Mouse (Mus musculus) neural tube, embryonic 12.5 days (tissue): ENCODE data around the gene Kif1bp. TPM values are rescaled to one million over a fixed set of nuclear protein-coding genes. Genes with fewer than 3 reads are reported as not detected.

Source experiments
- ATAC-seq: fragments of 200-750 bp; cut with Nextera tagmentation; 2 replicates; pipeline ENCODE4 v1.8.0; 2017; ENCODE audit warnings: low read depth, mild to moderate bottlenecking, moderate TSS enrichment, moderate library complexity; ENCODE audit not compliant: low FRiP score
- H3K27ac ChIP-seq: fragments of 300-500 bp; sonication (generic); 2 replicates; pipeline ENCODE4 v1.5.1; 2016
- H3K27me3 ChIP-seq: fragments of 300-500 bp; sonication (generic); replicated peaks from 2 replicates; pipeline ENCODE4 v1.6.1; 2016; ENCODE audit warnings: mild to moderate bottlenecking
- H3K36me3 ChIP-seq: fragments of 300-500 bp; sonication (generic); 2 replicates; pipeline ENCODE4 v1.6.1; 2016; ENCODE audit warnings: mild to moderate bottlenecking
- H3K4me1 ChIP-seq: fragments of 300-500 bp; sonication (generic); 2 replicates; pipeline ENCODE4 v1.6.1; 2016
- H3K4me2 ChIP-seq: fragments of 300-500 bp; sonication (generic); replicated peaks from 2 replicates; pipeline ENCODE4 v1.6.1; 2016; ENCODE audit warnings: mild to moderate bottlenecking
- H3K4me3 ChIP-seq: fragments of 300-500 bp; sonication (generic); 2 replicates; pipeline ENCODE4 v1.5.1; 2016
- H3K9ac ChIP-seq: fragments of 300-500 bp; sonication (generic); 2 replicates; pipeline ENCODE4 v1.6.1; 2016; ENCODE audit warnings: mild to moderate bottlenecking
- H3K9me3 ChIP-seq: fragments of 300-500 bp; sonication (generic); 2 replicates; pipeline ENCODE4 v1.6.1; 2016; ENCODE audit warnings: mild to moderate bottlenecking
- WGBS: fragments of 180-500 bp; shearing (Covaris S2); methylation state at CpG from one replicate; pipeline ENCODE4 v1.1.7; 2016; 5-methylcytosine and 5-hydroxymethylcytosine counted together
- polyA plus RNA-seq: library from polyadenylated mRNA; unstranded; fragments of >200 nt; fragmentation: Nextera tagmentation; extraction: Ambion mirVana; gene quantifications from 2 replicates; pipeline ENCODE4 v1.2.1, GENCODE M21; 2016

The Kif1bp gene
- polyA plus RNA-seq, 1 experiment from 2014 or later: 73.8 TPM

- 84% methylated on average over 7 of the region's 7 CpGs for WGBS
- H3K4me3 ChIP-seq: no peak overlapping the region
- H3K4me2 ChIP-seq: no peak overlapping the region
- H3K9me3 ChIP-seq: no peaks in the 10 kb centered on the region
- 0 out of 2 replicates have a peak, but pooled peaks cover 1% of the 10 kb centered on the region for H3K36me3 ChIP-seq
- no peak overlapping the region for H3K9ac ChIP-seq
- ATAC-seq: no peak
- H3K27me3 ChIP-seq: no peaks in the 10 kb centered on the region
- no peak overlapping the region for H3K27ac ChIP-seq
- no peaks in the 10 kb centered on the region for H3K4me1 ChIP-seq
These were observed 27.4 kb downstream of the Kif1bp start for GRCm38 (mm10) chr10:62550787-62551300.

- no peaks in the 10 kb centered on the region for H3K4me1 ChIP-seq
- 31% methylated on average over 16 of the region's 16 CpGs for WGBS
These were observed 28.6 kb downstream of the Kif1bp start for GRCm38 (mm10) chr10:62549523-62550166.

GRCm38 (mm10) chr10:62546441-62546840, 31.8 kb downstream of the Kif1bp start:
- ATAC-seq: no peak

More at GRCm38 (mm10) chr10:62549523-62550166, 28.6 kb downstream of the Kif1bp start:
- no peaks in the 10 kb centered on the region for H3K36me3 ChIP-seq
- 0 out of 2 replicates have a peak, but pooled peaks have one; percentile 17 for ATAC-seq
- no peak overlapping the region for H3K27ac ChIP-seq
- H3K4me2 ChIP-seq: no peak overlapping the region
- no peaks in the 10 kb centered on the region for H3K27me3 ChIP-seq
- no peak overlapping the region for H3K4me3 ChIP-seq
- no peak overlapping the region for H3K9ac ChIP-seq
- H3K9me3 ChIP-seq: no peaks in the 10 kb centered on the region

GRCm38 (mm10) chr10:62545759-62546158, 32.5 kb downstream of the Kif1bp start:
- no peak overlapping the region for H3K27ac ChIP-seq
- H3K4me3 ChIP-seq: no peak overlapping the region
- no peak overlapping the region for H3K9ac ChIP-seq
- ATAC-seq: no peak
- no peaks in the 10 kb centered on the region for H3K36me3 ChIP-seq
- no peaks in the 10 kb centered on the region for H3K9me3 ChIP-seq
- H3K4me1 ChIP-seq: no peaks in the 10 kb centered on the region
- H3K4me2 ChIP-seq: no peak overlapping the region
- H3K27me3 ChIP-seq: no peaks in the 10 kb centered on the region

More at GRCm38 (mm10) chr10:62546441-62546840, 31.8 kb downstream of the Kif1bp start:
- no peak overlapping the region for H3K4me3 ChIP-seq
- H3K27ac ChIP-seq: no peak overlapping the region
- no peak overlapping the region for H3K4me2 ChIP-seq
- no peaks in the 10 kb centered on the region for H3K36me3 ChIP-seq
- H3K9me3 ChIP-seq: no peaks in the 10 kb centered on the region
- no peak overlapping the region for H3K9ac ChIP-seq
- no peaks in the 10 kb centered on the region for H3K4me1 ChIP-seq
- WGBS: 88% methylated on average over 10 of the region's 10 CpGs
- no peaks in the 10 kb centered on the region for H3K27me3 ChIP-seq

GRCm38 (mm10) chr10:62544316-62544715, 33.9 kb downstream of the Kif1bp start:
- 94% methylated on average over 4 of the region's 4 CpGs for WGBS
- no peak overlapping the region for H3K4me2 ChIP-seq
- H3K27me3 ChIP-seq: no peaks in the 10 kb centered on the region
- no peaks in the 10 kb centered on the region for H3K9me3 ChIP-seq
- no peak for ATAC-seq
- H3K9ac ChIP-seq: no peak overlapping the region
- no peaks in the 10 kb centered on the region for H3K4me1 ChIP-seq
- H3K4me3 ChIP-seq: no peak overlapping the region
- no peaks in the 10 kb centered on the region for H3K36me3 ChIP-seq
- H3K27ac ChIP-seq: no peak overlapping the region

- ATAC-seq: no peak
- Histone ChIP-seq H3K36me3 (no peaks in the 10 kb centered on the region), H3K9me3 (no peaks in the 10 kb centered on the region), H3K9ac (no peak overlapping the region), H3K27ac (no peak overlapping the region), H3K4me3 (no peak overlapping the region), H3K27me3 (no peaks in the 10 kb centered on the region), H3K4me1 (no peaks in the 10 kb centered on the region), H3K4me2 (no peak overlapping the region)
- WGBS: 82% methylated on average over 12 of the region's 12 CpGs
These were observed 34.9 kb downstream of the Kif1bp start for GRCm38 (mm10) chr10:62543399-62543808.

- Histone ChIP-seq H3K27me3 (no peaks in the 10 kb centered on the region), H3K4me2 (no peak overlapping the region), H3K4me3 (no peak overlapping the region), H3K4me1 (no peaks in the 10 kb centered on the region), H3K27ac (no peak overlapping the region), H3K9ac (no peak overlapping the region), H3K36me3 (no peaks in the 10 kb centered on the region), H3K9me3 (no peaks in the 10 kb centered on the region)
- 94% methylated on average over 8 of the region's 8 CpGs for WGBS
- ATAC-seq: no peak
These were observed 35.3 kb downstream of the Kif1bp start for GRCm38 (mm10) chr10:62542928-62543327.

GRCm38 (mm10) chr10:62542507-62542906, 35.8 kb downstream of the Kif1bp start:
- no peak overlapping the region for H3K4me3 ChIP-seq
- H3K27me3 ChIP-seq: no peaks in the 10 kb centered on the region
- no peak overlapping the region for H3K27ac ChIP-seq
- H3K4me2 ChIP-seq: no peak overlapping the region
- H3K9me3 ChIP-seq: no peaks in the 10 kb centered on the region
- whole genome bisulfite sequencing: 95% methylated on average over 12 of the region's 12 CpGs
- no peaks in the 10 kb centered on the region for H3K4me1 ChIP-seq
- ATAC-seq: no peak
- no peak overlapping the region for H3K9ac ChIP-seq
- H3K36me3 ChIP-seq: no peaks in the 10 kb centered on the region

GRCm38 (mm10) chr10:62541499-62541898, 36.8 kb downstream of the Kif1bp start:
- Histone ChIP-seq H3K9me3 (no peaks in the 10 kb centered on the region), H3K9ac (no peak overlapping the region), H3K27me3 (no peaks in the 10 kb centered on the region), H3K27ac (no peak overlapping the region), H3K4me2 (no peak overlapping the region), H3K4me1 (no peaks in the 10 kb centered on the region), H3K36me3 (no peaks in the 10 kb centered on the region), H3K4me3 (no peak overlapping the region)
- 94% methylated on average over 12 of the region's 12 CpGs for WGBS
- no peak for ATAC-seq

GRCm38 (mm10) chr10:62540800-62541199, 37.5 kb downstream of the Kif1bp start:
- H3K27me3 ChIP-seq: no peaks in the 10 kb centered on the region
- no peak overlapping the region for H3K27ac ChIP-seq
- no peaks in the 10 kb centered on the region for H3K9me3 ChIP-seq
- ATAC-seq: no peak
- H3K4me3 ChIP-seq: no peak overlapping the region
- no peaks in the 10 kb centered on the region for H3K36me3 ChIP-seq
- H3K4me2 ChIP-seq: no peak overlapping the region
- no peaks in the 10 kb centered on the region for H3K4me1 ChIP-seq
- H3K9ac ChIP-seq: no peak overlapping the region
- WGBS: 80% methylated on average over 3 of the region's 3 CpGs

- Histone ChIP-seq H3K9me3 (no peaks in the 10 kb centered on the region), H3K9ac (no peak overlapping the region), H3K4me2 (no peak overlapping the region), H3K36me3 (no peaks in the 10 kb centered on the region), H3K4me3 (no peak overlapping the region), H3K27me3 (no peaks in the 10 kb centered on the region), H3K27ac (no peak overlapping the region), H3K4me1 (no peaks in the 10 kb centered on the region)
- no peak for ATAC-seq
- 89% methylated on average over 7 of the region's 7 CpGs for WGBS
These were observed 43.7 kb downstream of the Kif1bp start for GRCm38 (mm10) chr10:62534509-62534908.

- no peak overlapping the region for H3K9ac ChIP-seq
- H3K27ac ChIP-seq: no peak overlapping the region
- no peak overlapping the region for H3K4me3 ChIP-seq
- no peaks in the 10 kb centered on the region for H3K27me3 ChIP-seq
- H3K4me2 ChIP-seq: no peak overlapping the region
- WGBS: 62% methylated on average over 2 of the region's 2 CpGs
- no peaks in the 10 kb centered on the region for H3K36me3 ChIP-seq
- no peak for ATAC-seq
- no peaks in the 10 kb centered on the region for H3K9me3 ChIP-seq
- H3K4me1 ChIP-seq: no peaks in the 10 kb centered on the region
These were observed 45.4 kb downstream of the Kif1bp start for GRCm38 (mm10) chr10:62532832-62533231.

- Histone ChIP-seq H3K4me3 (no peak overlapping the region), H3K9me3 (no peaks in the 10 kb centered on the region), H3K27me3 (no peaks in the 10 kb centered on the region), H3K9ac (no peak overlapping the region), H3K4me2 (no peak overlapping the region), H3K36me3 (no peaks in the 10 kb centered on the region), H3K27ac (no peak overlapping the region), H3K4me1 (no peaks in the 10 kb centered on the region)
- ATAC-seq: no peak
- WGBS: 90% methylated on average over 9 of the region's 9 CpGs
These were observed 48.1 kb downstream of the Kif1bp start for GRCm38 (mm10) chr10:62530183-62530582.
